Comparison of ENCODE assay signal across 22 mouse cellular contexts in the genomic region with DNA sequence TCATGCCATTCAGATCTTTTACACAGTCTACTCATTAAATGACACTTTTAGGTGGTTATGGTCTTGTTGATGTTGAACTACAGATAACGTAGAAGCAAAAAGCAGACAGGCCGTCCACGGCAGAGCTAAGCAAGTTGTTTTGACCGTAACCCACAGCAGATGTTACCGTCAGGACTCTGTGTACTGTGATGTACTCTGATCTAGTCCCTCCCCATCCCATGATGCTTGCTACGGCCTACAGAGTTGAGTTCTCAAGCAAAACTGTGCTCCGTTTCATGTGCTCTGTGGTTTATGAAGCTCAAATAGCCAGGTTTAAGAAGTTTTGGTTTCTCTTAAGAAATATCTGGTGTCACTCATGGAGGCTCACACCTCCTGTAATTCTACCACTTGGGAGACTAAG.
A peak's percentile ranks its signal among the peaks of the same experiment; 100 is the strongest.
DNase-seq lines count a peak whose midpoint lies in the region; ATAC-seq lines count a peak whose summit lies in the region.
"Had no signal": no experiment of that assay in that cellular context is flagged by ENCODE, and none has a peak within 500 bp of the region (broad histone marks: within the 10 kb centered on the region; RNA-seq: fewer than 3 reads in every experiment).

No protein-coding gene starts in this region.

- H3K4me1 ChIP-seq in forebrain, embryonic 14.5 days (ENCODE audit: control insufficient read depth, insufficient read depth, low read length) = no peaks in the 10 kb centered on the region
- H3K4me1 ChIP-seq in intestine, embryonic 15.5 days (replicated peaks) = no peaks in the 10 kb centered on the region
- H3K4me1 ChIP-seq: embryonic facial prominence, embryonic 12.5 days; forebrain, embryonic 13.5 days had no signal

- no peaks in the 10 kb centered on the region for H3K9me3 ChIP-seq in forebrain, embryonic 14.5 days (replicated peaks; ENCODE audit: control insufficient read depth, low read length)
- H3K9me3 ChIP-seq in intestine, embryonic 15.5 days = no peaks in the 10 kb centered on the region
- H3K9me3 ChIP-seq: embryonic facial prominence, embryonic 12.5 days; forebrain, embryonic 13.5 days; limb, embryonic 10.5 days; midbrain, embryonic 15.5 days had no signal

- peak; percentile 7 to 19 for DNase-seq in B cell, adult 2 months
- DNase-seq in thymus, postnatal 0 days (ENCODE audit: low spot score) = peak; percentile 84
- no peak for DNase-seq in forebrain, embryonic 14.5 days (ENCODE audit: low spot score)
- no peak for DNase-seq in layer of hippocampus, adult 8-10 months (ENCODE audit: low spot score in 2 of 2)
- DNase-seq in right cerebral cortex, adult 2 months (ENCODE audit: low spot score in 2 of 2) = no peak
- DNase-seq: cerebellum, adult 18-20 months; cerebellum, postnatal 14 days; gastrocnemius, postnatal 10 days; kidney, adult 2 months; liver; lung, postnatal 4 days; right cerebral cortex, postnatal 14 days had no signal

- H3K27me3 ChIP-seq in forebrain, embryonic 14.5 days (replicated peaks; ENCODE audit: control insufficient read depth, insufficient read depth, low read length) = no peaks in the 10 kb centered on the region
- H3K27me3 ChIP-seq in intestine, embryonic 15.5 days (replicated peaks) = no peaks in the 10 kb centered on the region

- no peak overlapping the region for H3K4me2 ChIP-seq in forebrain, embryonic 14.5 days (ENCODE audit: low read length)
- no peak overlapping the region for H3K4me2 ChIP-seq in intestine, embryonic 15.5 days (replicated peaks)

- no peak overlapping the region for H3K27ac ChIP-seq in forebrain, embryonic 14.5 days (ENCODE audit: low read depth, low read length)
- no peak overlapping the region for H3K27ac ChIP-seq in intestine, embryonic 15.5 days
- H3K27ac ChIP-seq: embryonic facial prominence, embryonic 12.5 days; forebrain, embryonic 13.5 days; hindbrain, postnatal 0 days; kidney, postnatal 0 days; midbrain, embryonic 15.5 days had no signal

- H3K36me3 ChIP-seq in forebrain, embryonic 14.5 days (ENCODE audit: control insufficient read depth, insufficient read depth, low read length) = no peaks in the 10 kb centered on the region
- no peaks in the 10 kb centered on the region for H3K36me3 ChIP-seq in intestine, embryonic 15.5 days
- H3K36me3 ChIP-seq: embryonic facial prominence, embryonic 12.5 days; limb, embryonic 10.5 days; midbrain, embryonic 15.5 days had no signal

- no peak overlapping the region for H3K9ac ChIP-seq in forebrain, embryonic 14.5 days (ENCODE audit: low read length)
- no peak overlapping the region for H3K9ac ChIP-seq in intestine, embryonic 15.5 days
- H3K9ac ChIP-seq: forebrain, embryonic 13.5 days; midbrain, embryonic 15.5 days had no signal

- H3K4me3 ChIP-seq in forebrain, embryonic 14.5 days (ENCODE audit: low read depth, low read length) = no peak overlapping the region
- no peak overlapping the region for H3K4me3 ChIP-seq in intestine, embryonic 15.5 days (replicated peaks)
- H3K4me3 ChIP-seq: forebrain, embryonic 13.5 days; myocyte had no signal

- 98% methylated on average over 7 of the region's 7 CpGs for WGBS in forebrain, embryonic 14.5 days
- WGBS in intestine, embryonic 15.5 days = 90% methylated on average over 7 of the region's 7 CpGs

- peak; percentile 65 for ATAC-seq in CD4-positive, CD25-positive, alpha-beta regulatory T cell, adult 4 months
- ATAC-seq in monocyte, adult 5-6 weeks (replicated peaks; ENCODE audit: insufficient number of reproducible peaks, low FRiP score, low TSS enrichment, poor library complexity, severe bottlenecking) = 0 out of 2 replicates have a peak, but pooled peaks have one; percentile 22
- no peak for ATAC-seq in forebrain, embryonic 14.5 days
- ATAC-seq in intestine, embryonic 15.5 days = no peak

Comparison
In these comparisons a context has a peak if more than half of its experiments do, and no peak if none do; other contexts are left out.
1. DNase-seq: peak in B cell, adult 2 months (2 of 2) and thymus, postnatal 0 days (single experiment); none in forebrain, embryonic 14.5 days (single experiment), layer of hippocampus, adult 8-10 months (0 of 2) and right cerebral cortex, adult 2 months (0 of 2).
2. ATAC-seq: peak in CD4-positive, CD25-positive, alpha-beta regulatory T cell, adult 4 months (single experiment) and monocyte, adult 5-6 weeks (single experiment); none in forebrain, embryonic 14.5 days (single experiment) and intestine, embryonic 15.5 days (single experiment).